Mouse (Mus musculus) intestine, embryonic 15.5 days (tissue): Measurements from ENCODE around the gene Gprc5c. TPM values are rescaled to one million over a fixed set of nuclear protein-coding genes. Genes with fewer than 3 reads are reported as not detected.
A peak's percentile ranks its signal among the peaks of the same experiment; 100 is the strongest.

Experiments used
- ATAC-seq: fragments of 200-750 bp; cut with Nextera tagmentation; 2 replicates; pipeline ENCODE4 v1.8.0; 2017; ENCODE audit warnings: moderate TSS enrichment, moderate library complexity
- H3K27ac ChIP-seq: fragments of 300-500 bp; sonication (generic); 2 replicates; pipeline ENCODE4 v1.5.1; 2015; ENCODE audit warnings: mild to moderate bottlenecking, inconsistent platforms
- H3K27me3 ChIP-seq: fragments of 300-500 bp; sonication (generic); replicated peaks from 2 replicates; pipeline ENCODE4 v1.6.1; 2015; ENCODE audit warnings: inconsistent platforms
- H3K36me3 ChIP-seq: fragments of 300-500 bp; sonication (generic); 2 replicates; pipeline ENCODE4 v1.6.1; 2015; ENCODE audit warnings: inconsistent platforms
- H3K4me1 ChIP-seq: fragments of 300-500 bp; sonication (generic); replicated peaks from 2 replicates; pipeline ENCODE4 v1.6.1; 2015; ENCODE audit warnings: inconsistent platforms
- H3K4me2 ChIP-seq: fragments of 300-500 bp; sonication (generic); replicated peaks from 2 replicates; pipeline ENCODE4 v1.6.1; 2015; ENCODE audit warnings: mild to moderate bottlenecking, inconsistent platforms
- H3K4me3 ChIP-seq: fragments of 300-500 bp; sonication (generic); replicated peaks from 2 replicates; pipeline ENCODE4 v1.5.1; 2015; ENCODE audit warnings: inconsistent platforms
- H3K9ac ChIP-seq: fragments of 300-500 bp; sonication (generic); 2 replicates; pipeline ENCODE4 v1.6.1; 2015; ENCODE audit warnings: inconsistent platforms
- H3K9me3 ChIP-seq: fragments of 300-500 bp; sonication (generic); 2 replicates; pipeline ENCODE4 v1.6.1; 2016; ENCODE audit warnings: inconsistent platforms
- WGBS: fragments of 180-500 bp; shearing (Covaris S2); methylation state at CpG from one replicate; pipeline ENCODE4 v1.1.7; 2015; 5-methylcytosine and 5-hydroxymethylcytosine counted together
- polyA plus RNA-seq: library from polyadenylated mRNA; unstranded; fragments of >200 nt; fragmentation: Nextera tagmentation; extraction: Ambion mirVana; gene quantifications from 2 replicates; pipeline ENCODE4 v1.2.1, GENCODE M21; 2015

Gene Gprc5c
- polyA plus RNA-seq: 15.5 and 16.0 TPM in 2 replicates

DNA sequence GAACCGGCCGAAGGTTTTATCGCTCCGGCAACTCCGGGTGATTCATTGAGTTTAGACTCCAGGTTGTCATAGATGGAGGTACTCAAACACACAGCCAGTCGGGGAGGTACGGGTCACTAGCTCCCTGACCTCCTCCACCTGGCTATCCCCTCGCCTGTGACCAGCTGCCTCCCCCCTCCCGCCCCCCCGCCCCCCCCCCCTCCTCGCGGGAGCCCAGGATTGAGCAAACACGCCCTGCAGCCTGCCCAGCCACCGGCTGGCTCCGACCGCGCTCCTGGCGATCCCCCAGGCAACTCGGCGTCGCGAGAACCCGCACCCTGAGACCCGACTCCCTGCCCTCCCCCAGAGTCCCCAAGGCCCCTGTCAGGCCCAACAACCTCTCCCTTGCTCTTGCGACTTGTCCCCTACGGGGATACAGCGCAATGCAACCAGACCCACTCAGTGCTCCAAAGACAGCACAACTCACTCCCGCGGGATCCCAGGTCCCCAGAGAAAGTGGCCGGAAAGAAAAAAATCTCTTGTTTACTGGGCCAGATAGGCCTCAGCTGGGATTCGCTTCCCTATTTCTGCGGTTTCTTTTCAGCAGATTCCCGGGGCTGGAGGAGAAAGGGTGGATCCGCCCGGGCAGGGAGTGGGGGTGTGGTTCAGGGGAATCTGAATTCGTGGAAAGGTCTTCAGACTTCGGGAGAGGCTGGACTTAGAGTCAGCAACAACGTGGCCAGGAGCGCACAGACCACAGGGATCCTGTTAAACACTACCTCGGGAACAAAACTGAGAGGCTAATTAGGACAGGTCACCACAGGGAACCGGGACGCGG is at the start of gene Gprc5c:
Gene Gprc5c (plus strand): TSS at position 701 of the 817 bp plus-strand sequence.
- Histone ChIP-seq H3K4me3 (peak within 1 kb of the TSS; percentile 78), H3K27ac (peak within 1 kb of the TSS; percentile 90), H3K9me3 (no peaks in the 10 kb centered on the region), H3K4me2 (peak within 1 kb of the TSS; percentile 98), H3K36me3 (no peaks in the 10 kb centered on the region), H3K9ac (peak within 1 kb of the TSS; percentile 76), H3K4me1 (peaks cover 23% of the 10 kb centered on the region), H3K27me3 (no peaks in the 10 kb centered on the region)
- peak; percentile 53 for ATAC-seq
- under 1% methylated on average over 38 of the region's 43 CpGs for WGBS

DNA sequence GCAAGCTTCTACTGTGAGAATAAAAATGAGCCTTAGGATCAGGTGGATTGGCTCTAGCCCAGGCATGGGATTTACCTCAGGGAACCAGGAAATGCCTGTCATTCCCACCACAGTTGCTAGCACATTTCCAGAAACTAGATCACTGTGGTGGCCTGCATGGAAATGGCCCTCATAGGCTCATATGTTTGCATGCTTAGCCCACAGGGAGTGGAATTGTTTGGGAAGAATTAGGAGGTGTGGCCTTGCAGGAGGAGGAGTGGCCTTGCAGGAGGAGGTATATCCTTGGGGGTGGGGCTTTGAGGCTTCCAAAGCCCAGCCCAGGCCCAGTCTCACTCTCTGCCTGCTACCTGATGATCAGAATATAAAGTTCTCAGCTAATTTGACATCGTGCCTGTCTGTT is 49.0 kb upstream of the Gprc5c start:
- no peak overlapping the region for H3K27ac ChIP-seq
- H3K36me3 ChIP-seq: no peaks in the 10 kb centered on the region
- 0 out of 2 replicates have a peak, but pooled peaks cover 2% of the 10 kb centered on the region for H3K27me3 ChIP-seq
- no peaks in the 10 kb centered on the region for H3K9me3 ChIP-seq
- H3K9ac ChIP-seq: no peak overlapping the region
- 81% methylated on average over 1 of the region's 1 CpGs for whole genome bisulfite sequencing
- no peak overlapping the region for H3K4me2 ChIP-seq
- no peak overlapping the region for H3K4me3 ChIP-seq
- peaks cover 10% of the 10 kb centered on the region; the same call in 1 of the 2 replicates for H3K4me1 ChIP-seq
- no peak for ATAC-seq

DNA sequence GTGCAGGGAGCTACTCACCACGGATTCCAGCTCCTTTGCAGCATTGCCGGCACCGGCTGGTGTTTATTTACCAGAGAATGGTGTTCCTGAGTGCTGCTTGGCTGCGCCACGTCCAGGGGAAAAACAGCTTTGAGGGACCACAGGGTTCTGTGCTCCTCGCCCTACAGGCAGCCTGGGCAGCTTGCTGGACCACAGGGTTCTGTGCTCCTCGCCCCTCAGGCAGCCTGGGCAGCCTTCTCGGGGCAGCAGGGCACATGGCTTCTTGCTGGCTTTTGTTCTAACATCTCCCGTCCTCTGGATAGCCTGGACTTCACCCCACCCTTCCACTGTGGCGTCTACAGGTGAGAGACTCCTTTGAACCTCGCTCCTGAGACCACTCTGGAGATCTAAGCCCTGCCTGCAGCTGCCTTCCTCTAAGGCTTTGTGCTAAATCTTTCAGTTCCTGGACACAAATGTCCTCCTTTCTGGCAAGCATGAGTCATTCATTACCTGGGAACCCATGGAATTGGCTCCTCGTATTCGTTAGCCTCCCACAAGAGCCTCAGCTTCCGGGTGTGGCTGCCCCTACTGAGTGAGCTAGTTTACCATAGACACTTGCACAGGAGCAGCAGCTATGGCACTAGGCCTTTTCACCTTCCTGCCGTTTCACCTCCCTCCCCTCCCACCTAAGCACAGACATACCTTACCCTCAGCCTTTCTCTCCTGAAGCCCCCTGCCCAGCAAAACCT is 48.2 kb upstream of the Gprc5c start:
- Histone ChIP-seq H3K4me3 (no peak overlapping the region), H3K36me3 (no peaks in the 10 kb centered on the region), H3K27ac (no peak overlapping the region), H3K4me1 (peaks cover 13% of the 10 kb centered on the region; the same call in 1 of the 2 replicates), H3K27me3 (no peaks in the 10 kb centered on the region), H3K9me3 (no peaks in the 10 kb centered on the region), H3K9ac (no peak overlapping the region), H3K4me2 (no peak overlapping the region)
- peak; percentile 47 for ATAC-seq
- WGBS: 50% methylated on average over 15 of the region's 15 CpGs

DNA sequence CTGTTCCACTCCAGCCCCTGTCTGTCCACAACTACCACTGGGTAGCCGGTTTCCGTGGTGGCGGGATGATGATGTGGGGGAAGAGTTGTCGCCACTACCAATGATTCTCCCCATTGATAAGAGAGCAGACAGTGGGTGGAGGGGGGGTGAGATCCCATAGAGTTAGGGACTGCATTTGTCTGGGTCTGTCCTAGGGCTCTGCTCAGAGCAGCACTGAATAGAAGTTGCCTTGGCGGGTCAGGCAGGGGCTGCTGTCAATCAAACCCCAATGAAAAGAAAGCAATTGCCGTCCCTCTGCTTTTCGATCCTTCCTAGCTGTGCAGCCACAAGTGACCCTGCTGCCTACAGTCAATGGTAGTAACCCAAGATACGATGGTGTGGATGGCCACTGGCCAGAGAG is 47.0 kb upstream of the Gprc5c start:
- no peaks in the 10 kb centered on the region for H3K36me3 ChIP-seq
- H3K27me3 ChIP-seq: no peaks in the 10 kb centered on the region
- H3K9me3 ChIP-seq: no peaks in the 10 kb centered on the region
- peaks cover 15% of the 10 kb centered on the region; the same call in 1 of the 2 replicates for H3K4me1 ChIP-seq
- no peak overlapping the region for H3K4me2 ChIP-seq
- no peak overlapping the region for H3K4me3 ChIP-seq
- no peak overlapping the region for H3K9ac ChIP-seq
- WGBS: 70% methylated on average over 8 of the region's 8 CpGs
- ATAC-seq: no peak
- no peak overlapping the region for H3K27ac ChIP-seq

DNA sequence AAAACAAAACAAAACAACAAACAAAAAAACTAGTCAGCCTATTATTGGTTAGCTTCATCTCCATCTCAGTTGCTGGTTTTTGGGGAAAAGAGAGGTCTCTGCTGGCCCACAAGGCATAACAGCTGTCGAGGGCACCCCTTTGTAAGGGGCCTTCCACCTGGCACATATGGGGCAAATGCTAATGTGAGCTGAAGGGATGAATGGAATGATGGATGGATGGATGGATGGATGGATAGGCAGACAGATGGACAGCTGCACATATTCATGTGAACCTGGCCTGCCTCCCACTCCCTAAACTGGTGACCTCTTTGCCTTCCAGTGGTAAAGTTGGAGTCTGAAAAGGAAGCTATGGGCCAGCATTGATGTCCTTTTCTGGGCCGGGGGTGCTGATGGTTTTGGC is 43.9 kb upstream of the Gprc5c start:
- Histone ChIP-seq H3K9me3 (no peaks in the 10 kb centered on the region), H3K36me3 (no peaks in the 10 kb centered on the region), H3K4me2 (no peak overlapping the region), H3K27me3 (no peaks in the 10 kb centered on the region), H3K4me3 (no peak overlapping the region), H3K27ac (no peak overlapping the region), H3K4me1 (peaks cover 15% of the 10 kb centered on the region; the same call in 1 of the 2 replicates), H3K9ac (no peak overlapping the region)
- WGBS: 72% methylated on average over 2 of the region's 2 CpGs
- no peak for ATAC-seq

DNA sequence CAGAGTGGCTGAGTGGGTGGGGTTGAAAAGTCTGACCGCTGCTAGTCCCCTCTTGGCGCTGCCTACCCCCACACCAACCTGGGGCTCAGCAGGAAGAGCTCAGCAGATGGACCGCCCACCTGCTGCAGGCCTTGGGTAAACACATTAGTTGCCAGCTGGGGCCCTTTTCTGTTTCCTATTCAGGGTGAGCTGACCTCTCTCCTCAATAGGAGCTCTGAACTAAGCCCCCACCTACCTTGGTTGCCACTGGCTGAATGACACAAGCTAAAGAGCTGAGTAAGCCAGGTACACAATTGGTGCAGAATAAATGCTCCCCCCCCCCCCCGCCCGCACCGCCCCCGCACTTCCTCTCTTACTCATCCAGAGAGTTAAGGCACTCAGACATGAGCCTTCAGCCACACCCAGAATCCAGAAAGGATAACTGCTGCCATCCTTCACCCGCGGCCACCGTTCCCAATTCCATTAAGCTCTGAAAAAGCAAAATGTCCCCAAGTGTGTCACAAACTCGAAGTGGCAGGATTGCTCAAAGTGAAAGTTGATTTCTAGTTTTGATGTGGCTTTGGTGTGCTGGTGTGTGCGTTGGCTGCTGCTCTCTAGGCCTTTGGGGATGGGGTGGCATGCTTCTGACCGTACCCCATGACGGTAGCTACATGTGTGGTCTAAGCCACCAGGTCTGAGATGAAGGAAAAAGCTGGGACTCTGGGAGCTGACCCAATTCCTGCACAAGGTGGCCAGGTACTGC is 43.1 kb upstream of the Gprc5c start:
- Histone ChIP-seq H3K4me1 (peaks cover 10% of the 10 kb centered on the region; the same call in 1 of the 2 replicates), H3K9ac (no peak overlapping the region), H3K27ac (no peak overlapping the region), H3K36me3 (no peaks in the 10 kb centered on the region), H3K9me3 (no peaks in the 10 kb centered on the region), H3K4me3 (no peak overlapping the region), H3K27me3 (no peaks in the 10 kb centered on the region), H3K4me2 (no peak overlapping the region)
- ATAC-seq: peak; percentile 47; the same call in 1 of the 2 replicates
- WGBS: 31% methylated on average over 14 of the region's 14 CpGs

DNA sequence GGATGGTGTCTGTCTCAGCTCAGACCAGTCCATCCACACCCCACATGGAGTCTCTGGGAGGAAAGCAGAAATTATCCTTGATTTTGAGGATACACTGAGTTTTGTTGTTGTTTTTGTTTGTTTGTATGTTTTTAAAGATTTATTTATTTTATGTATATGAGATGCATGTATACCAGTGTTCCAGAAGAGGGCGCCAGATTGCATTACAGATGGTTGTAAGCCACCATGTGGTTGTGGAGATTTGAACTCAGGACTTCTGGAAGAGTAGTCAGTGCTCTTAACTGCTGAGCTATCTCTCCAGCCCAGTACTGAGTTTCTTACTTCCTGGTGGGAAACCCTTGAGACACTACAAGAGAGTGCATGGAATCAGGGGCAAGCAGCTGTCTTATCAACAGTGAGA is 41.6 kb upstream of the Gprc5c start:
- Histone ChIP-seq H3K27me3 (no peaks in the 10 kb centered on the region), H3K36me3 (no peaks in the 10 kb centered on the region), H3K4me2 (no peak overlapping the region), H3K4me1 (0 out of 2 replicates have a peak, but pooled peaks cover 5% of the 10 kb centered on the region), H3K27ac (no peak overlapping the region), H3K9ac (no peak overlapping the region), H3K4me3 (no peak overlapping the region), H3K9me3 (no peaks in the 10 kb centered on the region)
- WGBS: 73% methylated on average over 1 of the region's 1 CpGs
- ATAC-seq: no peak

DNA sequence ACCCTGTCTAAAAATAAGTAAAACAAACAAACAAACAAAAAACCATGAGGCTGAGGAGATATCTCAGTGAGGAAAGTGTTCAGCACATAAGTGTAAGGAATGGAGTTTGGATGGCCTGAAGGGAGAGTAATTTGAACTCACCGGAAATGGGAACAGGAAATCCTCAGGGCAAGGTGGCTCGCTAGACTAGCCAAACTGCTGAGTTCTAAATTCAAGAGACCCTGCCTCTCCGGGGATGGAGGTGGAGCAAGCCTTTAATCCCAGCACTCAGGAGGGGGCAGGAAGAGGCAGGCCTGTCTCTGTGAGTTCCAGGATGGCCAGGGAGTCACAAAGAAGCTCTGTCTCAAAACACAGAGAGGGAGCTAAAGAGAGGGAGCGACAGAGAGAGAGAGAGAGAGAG is 40.6 kb upstream of the Gprc5c start:
- no peak for ATAC-seq
- Histone ChIP-seq H3K27ac (no peak overlapping the region), H3K4me3 (no peak overlapping the region), H3K36me3 (no peaks in the 10 kb centered on the region), H3K4me2 (no peak overlapping the region), H3K9me3 (no peaks in the 10 kb centered on the region), H3K9ac (no peak overlapping the region), H3K4me1 (0 out of 2 replicates have a peak, but pooled peaks cover 5% of the 10 kb centered on the region), H3K27me3 (no peaks in the 10 kb centered on the region)
- 27% methylated on average over 4 of the region's 4 CpGs for WGBS

DNA sequence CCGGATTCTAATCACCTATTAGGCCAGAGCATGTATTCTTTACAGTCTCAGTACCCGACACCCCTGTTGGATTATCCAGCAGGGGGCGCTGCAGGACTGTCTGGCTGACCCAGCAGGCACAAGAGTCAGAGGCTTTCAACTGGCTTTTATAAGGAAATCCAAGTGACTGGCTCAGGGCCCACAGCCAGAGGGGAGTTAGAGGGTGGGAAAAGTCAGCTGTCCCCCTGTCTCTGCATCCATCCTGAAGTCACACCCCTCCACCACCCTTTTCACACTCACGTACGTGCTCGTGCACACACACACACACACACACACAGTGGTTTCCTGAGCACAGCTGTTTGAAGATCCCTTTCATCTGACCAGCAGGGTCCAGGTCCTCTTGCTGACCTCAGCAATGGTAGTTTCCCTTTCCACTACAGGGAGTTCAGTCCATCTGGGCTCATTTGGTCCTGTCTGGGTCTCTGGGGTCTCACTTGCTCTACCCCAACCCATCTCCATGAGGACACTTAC is 38.2 kb upstream of the Gprc5c start:
- Histone ChIP-seq H3K4me3 (no peak overlapping the region), H3K9me3 (no peaks in the 10 kb centered on the region), H3K4me2 (no peak overlapping the region), H3K36me3 (no peaks in the 10 kb centered on the region), H3K9ac (no peak overlapping the region), H3K27me3 (no peaks in the 10 kb centered on the region), H3K4me1 (0 out of 2 replicates have a peak, but pooled peaks cover under 1% of the 10 kb centered on the region), H3K27ac (no peak overlapping the region)
- WGBS: 11% methylated on average over 6 of the region's 6 CpGs
- ATAC-seq: peak; percentile 79

DNA sequence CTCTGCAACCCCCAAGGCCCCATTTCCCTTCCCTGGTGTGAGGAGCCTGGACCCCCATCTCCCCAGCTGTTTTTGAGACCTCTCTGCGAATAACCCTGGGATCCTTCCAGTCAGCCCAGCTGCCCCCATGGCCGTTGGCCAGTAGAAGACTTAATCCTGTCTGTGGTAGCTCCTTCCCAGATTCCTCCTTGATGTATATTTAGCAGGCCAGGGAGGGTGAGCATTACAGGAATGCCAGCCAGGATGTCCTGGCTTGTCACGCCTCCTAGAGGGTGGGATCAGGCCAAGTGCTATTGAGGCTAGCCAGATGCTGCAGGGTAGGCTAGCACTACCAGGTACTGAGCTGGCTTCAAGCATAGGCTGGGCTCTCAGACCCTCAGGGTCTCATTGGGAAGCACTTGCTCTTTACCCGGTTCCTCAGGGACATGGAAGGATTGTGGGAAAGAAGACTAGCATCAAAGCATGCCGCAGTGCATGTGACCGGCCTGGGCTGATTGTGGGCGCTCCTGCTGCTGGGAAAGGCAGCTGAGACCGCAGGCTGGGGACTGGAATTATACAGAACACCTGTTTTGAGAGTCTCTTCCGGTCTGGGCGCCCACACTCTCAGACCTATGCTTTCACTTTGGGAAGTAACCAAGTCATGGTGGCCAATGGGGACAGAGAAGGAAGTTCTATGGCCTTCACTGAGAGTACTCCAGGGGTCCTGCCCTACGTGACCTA is 35.9 kb upstream of the Gprc5c start:
- 70% methylated on average over 11 of the region's 11 CpGs for WGBS
- H3K9ac ChIP-seq: no peak overlapping the region
- no peaks in the 10 kb centered on the region for H3K9me3 ChIP-seq
- H3K4me2 ChIP-seq: no peak overlapping the region
- no peaks in the 10 kb centered on the region for H3K4me1 ChIP-seq
- H3K4me3 ChIP-seq: no peak overlapping the region
- H3K36me3 ChIP-seq: no peaks in the 10 kb centered on the region
- no peaks in the 10 kb centered on the region for H3K27me3 ChIP-seq
- no peak for ATAC-seq
- H3K27ac ChIP-seq: no peak overlapping the region

DNA sequence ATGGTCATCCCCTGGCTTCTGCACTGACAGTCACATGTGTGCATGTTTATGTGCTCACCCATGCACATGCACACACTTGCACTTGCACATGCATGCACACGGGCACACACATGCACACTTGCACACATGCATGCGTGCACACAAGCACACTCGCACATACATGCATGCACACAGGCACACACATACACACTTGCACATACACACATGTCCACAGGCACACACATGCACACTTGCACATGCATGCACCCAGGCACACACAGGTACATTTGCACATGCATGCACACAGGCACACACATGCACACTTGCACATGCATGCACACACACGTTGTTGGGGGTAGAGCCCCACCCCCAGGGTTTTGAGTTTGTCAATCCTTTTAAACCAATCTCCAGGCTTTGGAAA is 34.0 kb upstream of the Gprc5c start:
- Histone ChIP-seq H3K9ac (no peak overlapping the region), H3K27me3 (no peaks in the 10 kb centered on the region), H3K27ac (no peak overlapping the region), H3K4me1 (no peaks in the 10 kb centered on the region), H3K4me3 (no peak overlapping the region), H3K4me2 (no peak overlapping the region), H3K9me3 (no peaks in the 10 kb centered on the region), H3K36me3 (no peaks in the 10 kb centered on the region)
- no peak for ATAC-seq
- 88% methylated on average over 4 of the region's 4 CpGs for WGBS
